Mouse (Mus musculus) G1E (cell line): ENCODE data around the gene Hddc3. TPM values are rescaled to one million over a fixed set of nuclear protein-coding genes. Genes with fewer than 3 reads are reported as not detected.

Experiments used
- ATAC-seq: 2 replicates; pipeline ENCODE4 v1.8.0; 2016; ENCODE audit warnings: mild to moderate bottlenecking; ENCODE audit not compliant: insufficient number of reproducible peaks, poor library complexity, low FRiP score, severe bottlenecking; ENCODE audit errors: extremely low read depth
- DNase-seq: peaks from one replicate; pipeline ENCODE4 v3.0.0; 2012; ENCODE audit warnings: low spot score
- H3K27me3 ChIP-seq: 2 replicates; pipeline ENCODE4 v1.6.1; 2012; ENCODE audit warnings: mild to moderate bottlenecking, low read length, inconsistent platforms; ENCODE audit not compliant: insufficient read depth
- H3K36me3 ChIP-seq: replicated peaks from 2 replicates; pipeline ENCODE3; 2012; ENCODE audit warnings: mild to moderate bottlenecking, inconsistent platforms
- H3K4me1 ChIP-seq: 2 replicates; pipeline ENCODE4 v1.6.1; 2012; ENCODE audit warnings: low read depth, low read length, inconsistent platforms, mixed read lengths; ENCODE audit not compliant: insufficient read depth
- H3K4me3 ChIP-seq: 2 replicates; pipeline ENCODE4 v1.5.1; 2012; ENCODE audit warnings: low read depth, mild to moderate bottlenecking, inconsistent platforms, low read length, moderate library complexity, mixed read lengths
- H3K9me3 ChIP-seq: replicated peaks from 2 replicates; pipeline ENCODE4 v1.6.1; 2012; ENCODE audit warnings: inconsistent platforms
- CTCF ChIP-seq: IDR thresholded peaks from 2 replicates; pipeline ENCODE4 v1.5.1; 2012; ENCODE audit warnings: low read depth, low read length, inconsistent platforms, mixed read lengths
- GATA1 ChIP-seq: IDR thresholded peaks from 2 replicates; pipeline ENCODE4 v1.6.1; 2012; ENCODE audit warnings: borderline replicate concordance, low read length, inconsistent platforms, mixed read lengths
- GATA2 ChIP-seq: IDR thresholded peaks from 2 replicates; pipeline ENCODE4 v1.6.1; 2012; ENCODE audit warnings: low read depth, low read length, inconsistent platforms, borderline replicate concordance
- POLR2AphosphoS5 ChIP-seq: IDR thresholded peaks from 2 replicates; pipeline ENCODE4 v1.6.1; 2012; ENCODE audit warnings: low read depth, low read length, inconsistent platforms; ENCODE audit not compliant: insufficient replicate concordance
- TAL1 ChIP-seq: conservative IDR thresholded peaks from 2 replicates; pipeline ENCODE4 v1.6.1; 2012; ENCODE audit warnings: low read depth, low read length, inconsistent platforms, mixed read lengths
- polyA plus RNA-seq: library from polyadenylated mRNA; stranded (reverse); fragments of >175 nt; gene quantifications from 2 replicates; pipeline ENCODE4 v1.2.3, GENCODE M21; 2012
- total RNA-seq, 2 experiments: library from RNA; stranded (forward) in 1 of 2; stranded (reverse) in 1 of 2; fragments of 200-1000 nt in 1 of 2; fragments of >200 nt in 1 of 2; fragmentation: Nextera tagmentation in 1 of 2; gene quantifications; 2 replicates each; pipeline ENCODE4 v1.2.3; 2014 to 2017

Gene Hddc3
- total and polyA plus RNA-seq, 3 experiments: 55.0 to 124 (median 64.8) TPM

- Histone ChIP-seq H3K4me1 (peaks cover 74% of the 10 kb centered on the region), H3K27me3 (no peaks in the 10 kb centered on the region; the same call in 1 of the 2 replicates), H3K36me3 (peaks cover 36% of the 10 kb centered on the region), H3K4me3 (peak within 1 kb of the TSS; percentile 82), H3K9me3 (no peaks in the 10 kb centered on the region)
- TF ChIP-seq GATA1 (no peak), CTCF (peak; percentile 58; the same call in 1 of the 2 replicates)
- no peak for ATAC-seq
- DNase-seq: peak; percentile 81
Observed at GRCm38 (mm10) chr7:80371041-80371751, 28.3 kb downstream of the Hddc3 start, which contains the start of gene Man2a2. Gene Man2a2 (minus strand): TSS chr7:80371375.

- Histone ChIP-seq H3K36me3 (peaks cover 26% of the 10 kb centered on the region), H3K4me3 (no peak overlapping the region), H3K4me1 (peaks cover 84% of the 10 kb centered on the region), H3K27me3 (no peaks in the 10 kb centered on the region; the same call in 1 of the 2 replicates), H3K9me3 (no peaks in the 10 kb centered on the region)
- ATAC-seq: no peak
- TF ChIP-seq POLR2AphosphoS5 (no peak), CTCF (no peak)
- DNase-seq: no peak
Observed at GRCm38 (mm10) chr7:80372166-80372565, 29.3 kb downstream of the Hddc3 start.

GRCm38 (mm10) chr7:80372667-80373066, 29.8 kb downstream of the Hddc3 start:
- H3K4me1 ChIP-seq: peaks cover 89% of the 10 kb centered on the region
- H3K36me3 ChIP-seq: peaks cover 21% of the 10 kb centered on the region
- no peak for TF ChIP-seq CTCF
- no peak for TF ChIP-seq POLR2AphosphoS5
- no peak for TF ChIP-seq GATA1
- TF ChIP-seq TAL1: no peak
- no peak for TF ChIP-seq GATA2
- no peak for ATAC-seq
- no peak for DNase-seq
- H3K9me3 ChIP-seq: no peaks in the 10 kb centered on the region
- no peaks in the 10 kb centered on the region; the same call in 1 of the 2 replicates for H3K27me3 ChIP-seq
- H3K4me3 ChIP-seq: no peak overlapping the region

- Histone ChIP-seq H3K4me3 (no peak overlapping the region), H3K27me3 (no peaks in the 10 kb centered on the region; the same call in 1 of the 2 replicates), H3K4me1 (peaks cover 92% of the 10 kb centered on the region), H3K9me3 (no peaks in the 10 kb centered on the region), H3K36me3 (peaks cover 14% of the 10 kb centered on the region)
- DNase-seq (no peak), ATAC-seq (no peak)
- TF ChIP-seq POLR2AphosphoS5 (no peak), GATA1 (no peak), GATA2 (no peak), TAL1 (no peak), CTCF (no peak)
Observed at GRCm38 (mm10) chr7:80373352-80373751, 30.4 kb downstream of the Hddc3 start.

- H3K4me3 ChIP-seq: no peak overlapping the region
- H3K9me3 ChIP-seq: no peaks in the 10 kb centered on the region
- no peak for TF ChIP-seq GATA2
- peaks cover 88% of the 10 kb centered on the region for H3K4me1 ChIP-seq
- H3K27me3 ChIP-seq: peaks cover 2% of the 10 kb centered on the region; the same call in 1 of the 2 replicates
- ATAC-seq (no peak), DNase-seq (no peak)
- H3K36me3 ChIP-seq: peaks cover 10% of the 10 kb centered on the region
Observed at GRCm38 (mm10) chr7:80373850-80374249, 30.9 kb downstream of the Hddc3 start.

- DNase-seq: no peak
- H3K4me1 ChIP-seq: peaks cover 84% of the 10 kb centered on the region
- no peak for ATAC-seq
- peaks cover 5% of the 10 kb centered on the region for H3K36me3 ChIP-seq
- H3K4me3 ChIP-seq: no peak overlapping the region; the same call in 1 of the 2 replicates
- TF ChIP-seq GATA1: no peak
- TF ChIP-seq POLR2AphosphoS5: no peak
- no peak for TF ChIP-seq CTCF
- no peaks in the 10 kb centered on the region for H3K9me3 ChIP-seq
- H3K27me3 ChIP-seq: peaks cover 2% of the 10 kb centered on the region; the same call in 1 of the 2 replicates
Observed at GRCm38 (mm10) chr7:80374280-80374679, 31.4 kb downstream of the Hddc3 start.

- ATAC-seq (no peak), DNase-seq (no peak)
- Histone ChIP-seq H3K4me3 (peak overlapping the region; percentile 28; the same call in 1 of the 2 replicates), H3K4me1 (peaks cover 83% of the 10 kb centered on the region), H3K9me3 (no peaks in the 10 kb centered on the region), H3K36me3 (peaks cover under 1% of the 10 kb centered on the region), H3K27me3 (peaks cover 5% of the 10 kb centered on the region; the same call in 1 of the 2 replicates)
- no peak for TF ChIP-seq GATA2
- TF ChIP-seq POLR2AphosphoS5: no peak
- no peak for TF ChIP-seq CTCF
- TF ChIP-seq TAL1: no peak
- TF ChIP-seq GATA1: no peak
Observed at GRCm38 (mm10) chr7:80374733-80375132, 31.8 kb downstream of the Hddc3 start.
